Comparison of ENCODE assay signal across 8 mouse cellular contexts in genomic region chr6:29467583-29468354, GRCm38 (mm10). TPM values are rescaled to one million over a fixed set of nuclear protein-coding genes. Genes with fewer than 3 reads are reported as not detected.
DNase-seq lines count a peak whose midpoint lies in the region; ATAC-seq lines count a peak whose summit lies in the region.

Gene Atp6v1f, plus strand, starts transcription at chr6:29467718.

- ATAC-seq in megakaryocyte progenitor cell, adult 5-6 weeks (replicated peaks; ENCODE audit: poor library complexity) = peak; percentile 91

- peak; percentile 99 for DNase-seq in adipocyte (ENCODE audit: low spot score)
- peak; percentile 95 for DNase-seq in embryo, embryonic 10 days (ENCODE audit: low spot score)
- DNase-seq in gastrocnemius, postnatal 10 days = peak; percentile 93
- DNase-seq in induced T-regulatory cell, adult 2 months (ENCODE audit: low read depth) = peak; percentile 98
- DNase-seq in left cerebral cortex, adult 9 months (ENCODE audit: low spot score in 2 of 2) = peak; percentile 78 to 93
- peak; percentile 93 for DNase-seq in right cerebral cortex, postnatal 14 days
- peak; percentile 86 to 92 for DNase-seq in urinary bladder, postnatal 36 days (ENCODE audit: low spot score in 2 of 2)

RNA-seq across cellular contexts. Expression of gene Atp6v1f, which starts in this region (rescaled TPM):
- 100 to 1,000 TPM; 101 to 102 TPM for total RNA-seq in gastrocnemius, postnatal 10 days (2021)
- 205 and 206 TPM in 2 replicates for total RNA-seq in megakaryocyte progenitor cell, adult 5-6 weeks (2015)
- 115 and 159 TPM in 2 replicates for total RNA-seq in megakaryocyte progenitor cell, adult 5-6 weeks (2017)

Comparison
In these comparisons a context has a peak if more than half of its experiments do, and no peak if none do; other contexts are left out.
1. Peak in every context shown above with its lines: DNase-seq and ATAC-seq.